Mouse (Mus musculus): ENCODE results near the gene Krtap3-1. TPM values are rescaled to one million over a fixed set of nuclear protein-coding genes. Genes with fewer than 3 reads are reported as not detected.

Gene Krtap3-1
- polyA plus RNA-seq, 2 experiments: not detected

- no peak for ATAC-seq (ENCODE audit: insufficient read depth)
- Histone ChIP-seq H3K9ac (replicated peaks) (no peak within 1 kb of the TSS), H3K4me1 (replicated peaks; ENCODE audit: control insufficient read depth in 2 of 2, insufficient read depth in 2 of 2, low read length in 1 of 2) (no peaks in the 10 kb centered on the region), H3K4me3 (ENCODE audit: insufficient read depth in 1 of 2, low read depth in 2 of 2, low read length in 2 of 2) (no peak within 1 kb of the TSS), H3K27ac (no peak within 1 kb of the TSS), H3K27me3 (ENCODE audit: control insufficient read depth, insufficient read depth, low read length) (no peaks in the 10 kb centered on the region), H3K9me3 (ENCODE audit: control insufficient read depth, low read length) (no peaks in the 10 kb centered on the region), H3K36me3 (replicated peaks; ENCODE audit: control insufficient read depth, insufficient read depth, low read depth) (no peaks in the 10 kb centered on the region), H3K4me2 (ENCODE audit: low read depth) (no peak within 1 kb of the TSS)
- TF ChIP-seq EP300 (IDR thresholded peaks at IDR 0.05; ENCODE audit: low read depth) (no peak), CTCF (IDR thresholded peaks at IDR 0.05; ENCODE audit: low read depth) (no peak)
- WGBS (ENCODE audit: insufficient replicate concordance): 65% methylated on average over 6 of the region's 6 CpGs
- DNase-seq (ENCODE audit: low read depth in 3 of 3, low spot score in 3 of 3): no peak
Observed at GRCm38 (mm10) chr11:99580636-99581035, 14.2 kb upstream of the Krtap3-1 start, which contains the start of gene Krtap1-5. Gene Krtap1-5, minus strand, starts transcription at chr11:99581016.

GRCm38 (mm10) chr11:99574106-99574505, 7.7 kb upstream of the Krtap3-1 start:
- Histone ChIP-seq H3K27me3 (ENCODE audit: control insufficient read depth, insufficient read depth, low read length) (no peaks in the 10 kb centered on the region), H3K27ac (no peak overlapping the region), H3K4me2 (ENCODE audit: low read depth) (no peak overlapping the region), H3K9me3 (ENCODE audit: control insufficient read depth, low read length) (no peaks in the 10 kb centered on the region), H3K4me3 (ENCODE audit: insufficient read depth in 1 of 2, low read depth in 2 of 2, low read length in 2 of 2) (no peak overlapping the region), H3K4me1 (replicated peaks; ENCODE audit: control insufficient read depth in 2 of 2, insufficient read depth in 2 of 2, low read length in 1 of 2) (no peaks in the 10 kb centered on the region), H3K9ac (replicated peaks) (no peak overlapping the region), H3K36me3 (replicated peaks; ENCODE audit: control insufficient read depth, insufficient read depth, low read depth) (no peaks in the 10 kb centered on the region)
- WGBS (ENCODE audit: insufficient replicate concordance): 3% methylated on average over 7 of the region's 7 CpGs
- TF ChIP-seq EP300 (IDR thresholded peaks at IDR 0.05; ENCODE audit: low read depth) (no peak), CTCF (IDR thresholded peaks at IDR 0.05; ENCODE audit: low read depth) (peak; percentile 81)
- DNase-seq (ENCODE audit: low read depth in 3 of 3, low spot score in 3 of 3) (peak in 2 of 3 experiments; percentile 3 to 7), ATAC-seq (ENCODE audit: insufficient read depth) (no peak)

DNA sequence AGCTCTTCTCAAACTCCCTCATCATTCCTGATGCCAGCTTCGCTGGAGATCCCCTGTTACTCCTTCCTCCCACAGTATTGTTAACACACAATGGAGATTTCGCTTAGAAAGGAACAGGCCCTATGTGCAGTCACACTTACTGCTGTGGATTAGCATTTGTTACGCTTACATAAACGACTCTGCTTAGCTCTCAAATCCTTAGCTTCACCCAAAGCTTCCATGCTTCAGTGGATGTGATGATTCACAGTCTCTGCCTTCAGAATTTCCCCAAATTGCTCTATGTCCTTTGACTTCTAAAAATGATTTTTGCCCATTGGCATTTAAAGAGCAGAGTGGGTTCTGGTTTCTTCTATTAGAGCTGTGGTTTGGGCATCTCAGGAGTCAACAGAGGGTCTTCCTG, 6.7 kb upstream of the Krtap3-1 start:
- TF ChIP-seq EP300 (IDR thresholded peaks at IDR 0.05; ENCODE audit: low read depth) (no peak), CTCF (IDR thresholded peaks at IDR 0.05; ENCODE audit: low read depth) (no peak)
- Histone ChIP-seq H3K27ac (no peak overlapping the region), H3K27me3 (ENCODE audit: control insufficient read depth, insufficient read depth, low read length) (no peaks in the 10 kb centered on the region), H3K9me3 (ENCODE audit: control insufficient read depth, low read length) (no peaks in the 10 kb centered on the region), H3K9ac (replicated peaks) (no peak overlapping the region), H3K36me3 (replicated peaks; ENCODE audit: control insufficient read depth, insufficient read depth, low read depth) (no peaks in the 10 kb centered on the region), H3K4me2 (ENCODE audit: low read depth) (no peak overlapping the region), H3K4me3 (ENCODE audit: insufficient read depth in 1 of 2, low read depth in 2 of 2, low read length in 2 of 2) (no peak overlapping the region), H3K4me1 (replicated peaks; ENCODE audit: control insufficient read depth in 2 of 2, insufficient read depth in 2 of 2, low read length in 1 of 2) (no peaks in the 10 kb centered on the region)
- ATAC-seq (ENCODE audit: insufficient read depth): no peak
- 39% methylated on average over 4 of the region's 4 CpGs for WGBS (ENCODE audit: insufficient replicate concordance)
- no peak for DNase-seq (ENCODE audit: low read depth in 3 of 3, low spot score in 3 of 3)

GRCm38 (mm10) chr11:99562580-99562979, 3.9 kb downstream of the Krtap3-1 start:
- no peak overlapping the region for H3K4me2 ChIP-seq (ENCODE audit: low read depth)
- no peak overlapping the region for H3K9ac ChIP-seq (replicated peaks)
- no peak overlapping the region for H3K27ac ChIP-seq
- WGBS (ENCODE audit: insufficient replicate concordance): 60% methylated on average over 6 of the region's 6 CpGs
- no peak overlapping the region for H3K4me3 ChIP-seq (ENCODE audit: insufficient read depth in 1 of 2, low read depth in 2 of 2, low read length in 2 of 2)
- TF ChIP-seq CTCF (IDR thresholded peaks at IDR 0.05; ENCODE audit: low read depth): no peak
- DNase-seq (ENCODE audit: low read depth in 3 of 3, low spot score in 3 of 3) (no peak), ATAC-seq (ENCODE audit: insufficient read depth) (no peak)
- no peaks in the 10 kb centered on the region for H3K27me3 ChIP-seq (ENCODE audit: control insufficient read depth, insufficient read depth, low read length)
- H3K4me1 ChIP-seq (replicated peaks; ENCODE audit: control insufficient read depth in 2 of 2, insufficient read depth in 2 of 2, low read length in 1 of 2): no peaks in the 10 kb centered on the region
- H3K36me3 ChIP-seq (replicated peaks; ENCODE audit: control insufficient read depth, insufficient read depth, low read depth): no peaks in the 10 kb centered on the region
- no peaks in the 10 kb centered on the region for H3K9me3 ChIP-seq (ENCODE audit: control insufficient read depth, low read length)

GRCm38 (mm10) chr11:99559366-99559765, 7.1 kb downstream of the Krtap3-1 start, which contains the start of gene Gm11939:
Gene Gm11939, minus strand, starts transcription at chr11:99559466.
- Histone ChIP-seq H3K9ac (replicated peaks) (no peak within 1 kb of the TSS), H3K27me3 (ENCODE audit: control insufficient read depth, insufficient read depth, low read length) (no peaks in the 10 kb centered on the region), H3K4me2 (ENCODE audit: low read depth) (no peak within 1 kb of the TSS), H3K4me1 (replicated peaks; ENCODE audit: control insufficient read depth in 2 of 2, insufficient read depth in 2 of 2, low read length in 1 of 2) (no peaks in the 10 kb centered on the region), H3K9me3 (ENCODE audit: control insufficient read depth, low read length) (no peaks in the 10 kb centered on the region), H3K27ac (no peak within 1 kb of the TSS), H3K36me3 (replicated peaks; ENCODE audit: control insufficient read depth, insufficient read depth, low read depth) (no peaks in the 10 kb centered on the region), H3K4me3 (ENCODE audit: insufficient read depth in 1 of 2, low read depth in 2 of 2, low read length in 2 of 2) (no peak within 1 kb of the TSS)
- TF ChIP-seq CTCF (IDR thresholded peaks at IDR 0.05; ENCODE audit: low read depth) (no peak), EP300 (IDR thresholded peaks at IDR 0.05; ENCODE audit: low read depth) (no peak)
- no peak for ATAC-seq (ENCODE audit: insufficient read depth)
- 79% methylated on average over 9 of the region's 9 CpGs for WGBS (ENCODE audit: insufficient replicate concordance)
- DNase-seq (ENCODE audit: low read depth in 3 of 3, low spot score in 3 of 3): no peak

Data from liver, embryonic 14.5 days (tissue).